Mouse (Mus musculus) liver, adult 2 months (tissue): ENCODE data around the gene Toe1.

ENCODE experiments used
- CTCF ChIP-seq: fragments of 200-500 bp; IDR thresholded peaks from 2 replicates; pipeline ENCODE4 v1.5.1; 2011; ENCODE audit warnings: low read depth, low read length, control low read depth
- POLR2A ChIP-seq: fragments of 200-500 bp; IDR thresholded peaks from 2 replicates; pipeline ENCODE4 v1.6.1; 2011; ENCODE audit warnings: low read length, control low read depth; ENCODE audit not compliant: insufficient read depth; ENCODE audit errors: extremely low read depth

GRCm38 (mm10) chr4:116811012-116811411, 3.6 kb upstream of the Toe1 start:
- TF ChIP-seq POLR2A (no peak), CTCF (no peak)
